Mouse (Mus musculus) cerebellum, adult 2 months (tissue): Measurements from ENCODE around the gene Ankle1. TPM values are rescaled to one million over a fixed set of nuclear protein-coding genes. Genes with fewer than 3 reads are reported as not detected.
"Not testable (repeated sequence)": the region's sequence is repeated elsewhere in the genome, so short reads cannot be mapped to it uniquely, and the experiment has no call there.

ENCODE experiments used
- DNase-seq, 2 experiments: peaks; one replicate each; pipeline ENCODE4 v3.0.0; 2021
- H3K27ac ChIP-seq: fragments of 200-500 bp; 2 replicates; pipeline ENCODE4 v1.5.1; 2012; ENCODE audit warnings: low read length, control low read depth, inconsistent platforms; ENCODE audit not compliant: insufficient read depth
- H3K27me3 ChIP-seq: fragments of 200-500 bp; 2 replicates; pipeline ENCODE4 v1.6.1; 2012; ENCODE audit warnings: inconsistent platforms, mild to moderate bottlenecking, low read length, moderate library complexity; ENCODE audit not compliant: control insufficient read depth, insufficient read depth
- H3K4me1 ChIP-seq: fragments of 200-500 bp; 2 replicates; pipeline ENCODE4 v1.6.1; 2011; ENCODE audit warnings: low read length; ENCODE audit not compliant: control insufficient read depth, insufficient read depth
- H3K4me3 ChIP-seq: fragments of 200-500 bp; replicated peaks from 2 replicates; pipeline ENCODE3; 2011; ENCODE audit warnings: mild to moderate bottlenecking, low read depth, low read length, control low read depth; ENCODE audit not compliant: insufficient read depth
- CTCF ChIP-seq: fragments of 200-500 bp; IDR thresholded peaks from 2 replicates; pipeline ENCODE4 v1.5.1; 2011; ENCODE audit warnings: low read depth, mild to moderate bottlenecking, control low read depth, low read length, moderate library complexity, borderline replicate concordance; ENCODE audit not compliant: insufficient read depth
- POLR2A ChIP-seq: fragments of 200-500 bp; IDR thresholded peaks from 2 replicates; pipeline ENCODE4 v1.6.1; 2011; ENCODE audit warnings: low read length, control low read depth, borderline replicate concordance; ENCODE audit not compliant: insufficient read depth
- WGBS: fragments of 180-500 bp; shearing (Covaris S2); methylation state at CpG from one replicate; pipeline ENCODE4 v1.1.7; 2018; 5-methylcytosine and 5-hydroxymethylcytosine counted together
- polyA plus RNA-seq: library from polyadenylated mRNA; depleted of rRNA; stranded (reverse); fragments of >200 nt; gene quantifications from 2 replicates; pipeline ENCODE4 v1.2.3, GENCODE M21; 2012

The Ankle1 gene
- polyA plus RNA-seq, 1 experiment = 0.43 TPM

DNA sequence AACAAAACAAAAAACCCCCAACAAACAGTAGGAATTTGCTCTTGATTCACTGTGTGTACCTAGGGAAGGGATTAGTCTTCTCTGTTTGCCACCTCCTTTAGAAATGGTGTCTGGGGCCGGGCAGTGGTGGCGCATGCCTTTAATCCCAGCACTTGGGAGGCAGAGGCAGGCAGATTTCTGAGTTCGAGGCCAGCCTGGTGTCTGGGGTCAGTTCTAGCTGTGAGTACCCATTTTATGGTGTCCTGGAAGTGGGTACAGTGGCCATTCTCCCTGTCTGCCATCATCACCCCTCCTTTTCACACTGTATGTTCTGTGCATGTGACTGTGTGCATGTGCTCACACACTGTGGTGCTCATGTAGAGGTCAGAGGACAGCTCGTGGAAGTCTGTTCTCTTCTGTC, 2.4 kb downstream of the Ankle1 start:
- no peak for DNase-seq
- H3K4me3 ChIP-seq = no peak overlapping the region
- 95% methylated on average over 4 of the region's 4 CpGs for WGBS
- no peaks in the 10 kb centered on the region for H3K27me3 ChIP-seq
- H3K27ac ChIP-seq = no peak overlapping the region
- 0 out of 2 replicates have a peak, but pooled peaks cover 3% of the 10 kb centered on the region for H3K4me1 ChIP-seq
- TF ChIP-seq POLR2A = no peak
- TF ChIP-seq CTCF = no peak

DNA sequence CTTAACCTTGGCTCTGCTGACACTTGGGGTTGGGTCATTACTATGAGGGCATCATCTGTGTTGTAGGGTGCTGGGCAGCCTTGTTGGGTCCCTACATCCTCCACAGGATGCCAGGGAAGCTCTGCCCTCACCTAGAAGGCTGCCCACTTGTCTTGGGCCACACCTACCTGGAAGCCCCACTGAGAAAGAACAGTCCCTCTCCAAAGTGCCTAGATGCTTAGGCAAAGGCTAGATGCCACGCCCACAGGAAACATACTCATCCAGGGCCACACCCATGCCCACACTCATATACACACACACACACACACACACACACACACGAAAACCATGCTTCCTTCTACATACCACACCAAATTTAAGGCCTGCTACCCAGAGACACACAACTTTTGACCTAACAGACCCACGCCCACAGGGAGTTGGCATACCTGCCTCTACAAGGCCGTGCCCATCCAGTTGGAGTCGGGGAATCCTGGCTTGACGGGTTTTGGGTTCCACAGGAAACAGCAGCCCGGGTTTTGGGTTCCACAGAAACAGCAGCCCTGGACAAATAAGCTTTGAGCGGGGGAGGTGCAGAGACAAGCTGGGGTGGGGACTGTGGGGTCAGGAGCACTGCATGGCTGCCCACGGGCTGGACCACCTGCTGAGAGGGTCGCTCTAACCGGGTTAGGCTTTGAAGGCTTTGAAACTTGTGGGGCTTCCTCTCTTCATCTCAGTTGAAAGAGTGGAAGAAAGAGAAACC, 5.9 kb downstream of the Ankle1 start:
- Histone ChIP-seq H3K27me3 (no peaks in the 10 kb centered on the region; the same call in 1 of the 2 replicates), H3K4me3 (no peak overlapping the region), H3K27ac (no peak overlapping the region), H3K4me1 (no peaks in the 10 kb centered on the region)
- no peak for DNase-seq
- WGBS = 39% methylated on average over 11 of the region's 11 CpGs
- no peak for TF ChIP-seq CTCF

DNA sequence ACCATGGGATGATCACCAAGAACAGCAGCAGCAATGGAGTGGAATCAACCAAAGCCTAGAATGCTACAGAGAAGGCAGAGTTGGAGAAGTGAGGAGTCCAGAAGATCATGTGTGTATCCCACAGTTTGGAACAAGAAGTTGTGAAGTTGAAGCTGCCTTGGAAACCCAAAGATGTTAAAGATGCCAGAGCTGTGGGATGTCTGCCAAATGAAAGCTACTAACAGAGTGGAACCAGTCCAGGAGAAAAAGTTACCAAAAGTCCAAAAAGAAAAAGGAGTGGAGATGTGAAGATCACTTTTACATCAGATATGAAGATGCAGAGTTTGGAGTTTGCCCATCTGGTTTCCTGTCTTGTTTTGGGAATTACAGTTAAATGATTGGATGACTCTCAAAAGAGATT, 16.3 kb downstream of the Ankle1 start:
- H3K4me3 ChIP-seq = no peak overlapping the region
- H3K27ac ChIP-seq = no peak overlapping the region
- no peak for DNase-seq
- TF ChIP-seq CTCF (no peak), POLR2A (no peak)
- no peaks in the 10 kb centered on the region for H3K4me1 ChIP-seq
- H3K27me3 ChIP-seq = no peaks in the 10 kb centered on the region

DNA sequence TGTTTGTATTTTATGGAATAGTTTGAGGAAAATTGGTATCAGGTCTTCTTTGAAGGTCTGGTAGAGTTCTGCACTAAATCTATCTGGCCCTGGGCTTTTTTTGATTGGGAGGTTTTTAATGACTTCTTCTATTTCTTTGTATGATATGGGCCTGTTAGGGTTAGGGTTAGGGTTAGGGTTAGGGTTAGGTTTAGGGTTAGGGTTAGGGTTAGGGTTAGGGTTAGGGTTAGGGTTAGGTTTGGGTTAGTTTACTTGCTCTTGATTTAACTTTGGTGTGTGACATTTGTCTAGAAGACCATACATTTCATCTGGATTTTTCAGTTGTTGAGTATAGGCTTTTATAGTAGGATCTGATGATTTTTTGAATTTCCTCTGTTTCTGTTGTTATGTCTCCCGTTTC, 27.1 kb downstream of the Ankle1 start:
- not testable (repeated sequence) for DNase-seq, H3K27ac ChIP-seq, H3K4me1 ChIP-seq, H3K27me3 ChIP-seq, H3K4me3 ChIP-seq
- 89% methylated on average over 1 of the region's 1 CpGs for WGBS

DNA sequence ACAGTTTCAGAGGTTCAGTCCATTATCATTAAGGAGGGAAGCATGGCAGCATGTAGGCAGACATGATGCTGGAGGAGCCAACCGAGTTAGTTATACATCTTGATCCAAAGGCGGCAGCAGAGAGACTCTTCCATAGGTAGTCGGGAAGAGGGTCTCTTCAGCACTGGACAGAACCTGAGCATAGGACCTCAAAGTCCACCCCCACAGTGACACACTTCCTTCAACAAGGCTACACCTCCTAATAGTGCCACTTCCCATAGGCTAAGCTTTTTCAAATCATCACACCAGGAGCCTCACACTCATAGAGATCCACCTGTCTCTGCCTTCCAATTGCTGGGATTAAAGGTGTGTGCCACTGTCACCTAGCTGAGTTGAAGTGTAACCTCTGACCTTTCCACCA, 31.2 kb downstream of the Ankle1 start:
- Histone ChIP-seq H3K27me3 (no peaks in the 10 kb centered on the region), H3K27ac (no peak overlapping the region), H3K4me3 (no peak overlapping the region), H3K4me1 (no peaks in the 10 kb centered on the region)
- TF ChIP-seq POLR2A (no peak), CTCF (no peak)
- 49% methylated on average over 3 of the region's 3 CpGs for WGBS
- no peak for DNase-seq

DNA sequence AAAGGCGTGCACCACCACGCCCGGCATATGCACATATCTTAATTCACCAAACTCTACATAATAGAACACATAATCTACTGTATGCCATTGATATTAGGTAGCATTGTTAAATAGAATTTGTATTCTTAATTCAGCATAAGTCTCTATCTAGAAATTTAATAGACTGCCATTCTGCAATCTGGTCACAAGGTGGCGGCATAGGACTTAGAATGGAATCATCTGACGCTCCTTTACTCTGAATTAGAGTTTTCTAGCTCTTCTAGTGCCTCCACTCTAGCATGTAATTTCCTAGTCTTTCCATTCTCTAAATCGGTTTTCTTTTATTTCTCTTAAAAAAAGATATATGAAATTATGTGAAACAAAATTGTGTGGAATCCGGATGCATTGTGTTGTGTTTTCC, 35.6 kb downstream of the Ankle1 start:
- peak; percentile 53; the same call in 1 of the 2 replicates for TF ChIP-seq CTCF
- TF ChIP-seq POLR2A = no peak
- H3K4me3 ChIP-seq = no peak overlapping the region
- no peaks in the 10 kb centered on the region for H3K4me1 ChIP-seq
- H3K27ac ChIP-seq = no peak overlapping the region
- under 1% methylated on average over 7 of the region's 7 CpGs for WGBS
- no peaks in the 10 kb centered on the region for H3K27me3 ChIP-seq
- peak; percentile 40 to 48 for DNase-seq

DNA sequence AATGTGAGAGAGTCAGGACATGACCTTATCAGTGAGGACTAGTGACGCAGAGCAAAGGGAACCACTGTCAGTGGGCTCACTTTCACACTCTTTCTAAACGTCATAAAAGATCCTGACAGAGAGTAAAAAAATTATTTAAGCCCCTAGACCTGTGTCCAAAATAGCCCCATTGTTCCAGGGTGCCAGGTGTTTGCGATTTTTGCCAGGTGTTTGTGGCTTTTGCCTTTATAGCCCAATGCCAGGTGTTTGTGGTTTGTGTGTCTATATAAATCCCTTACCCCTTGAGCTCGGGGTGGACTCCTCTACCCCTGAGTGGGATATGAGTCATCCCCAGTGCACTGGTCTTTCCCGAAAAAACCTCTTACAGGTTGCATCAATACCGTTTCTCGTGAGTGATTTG, 39.3 kb downstream of the Ankle1 start:
- no peak for TF ChIP-seq POLR2A
- TF ChIP-seq CTCF = no peak
- no peak overlapping the region for H3K27ac ChIP-seq
- WGBS = 79% methylated on average over 7 of the region's 7 CpGs
- H3K4me3 ChIP-seq = no peak overlapping the region
- no peaks in the 10 kb centered on the region for H3K27me3 ChIP-seq
- H3K4me1 ChIP-seq = no peaks in the 10 kb centered on the region
- DNase-seq = no peak

DNA sequence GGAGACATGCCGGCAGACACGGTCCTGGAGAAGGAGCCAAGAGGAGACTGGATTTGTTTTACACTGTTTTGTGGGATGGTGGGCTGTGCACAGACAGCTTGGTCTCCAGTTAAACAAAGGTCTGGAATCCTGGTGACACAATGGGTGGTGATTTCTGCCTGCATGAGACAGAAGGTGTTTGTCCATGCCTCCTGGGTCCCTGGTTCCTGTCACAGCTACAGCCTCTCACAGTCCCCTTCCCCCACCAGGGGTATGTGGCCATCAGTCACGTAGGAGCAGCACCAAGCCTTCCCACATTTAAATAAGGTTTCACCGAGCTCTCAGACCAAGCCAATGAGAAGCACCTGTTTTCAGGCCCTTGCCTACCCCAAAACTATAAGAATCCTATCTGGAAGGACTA, 45.5 kb downstream of the Ankle1 start:
- Histone ChIP-seq H3K27me3 (no peaks in the 10 kb centered on the region), H3K27ac (no peak overlapping the region), H3K4me3 (no peak overlapping the region), H3K4me1 (no peaks in the 10 kb centered on the region; the same call in 1 of the 2 replicates)
- no peak for DNase-seq
- TF ChIP-seq CTCF (no peak), POLR2A (no peak)
- 68% methylated on average over 4 of the region's 4 CpGs for WGBS
